Mouse (Mus musculus) urinary bladder, postnatal 36 days (tissue): Measurements from ENCODE around the gene Crb3.

Source experiments
- DNase-seq, 2 experiments: peaks; one replicate each; pipeline ENCODE4 v3.0.0; 2022; ENCODE audit warnings: low spot score in 2 of 2, mixed read lengths in 1 of 2

Gene Crb3

DNA sequence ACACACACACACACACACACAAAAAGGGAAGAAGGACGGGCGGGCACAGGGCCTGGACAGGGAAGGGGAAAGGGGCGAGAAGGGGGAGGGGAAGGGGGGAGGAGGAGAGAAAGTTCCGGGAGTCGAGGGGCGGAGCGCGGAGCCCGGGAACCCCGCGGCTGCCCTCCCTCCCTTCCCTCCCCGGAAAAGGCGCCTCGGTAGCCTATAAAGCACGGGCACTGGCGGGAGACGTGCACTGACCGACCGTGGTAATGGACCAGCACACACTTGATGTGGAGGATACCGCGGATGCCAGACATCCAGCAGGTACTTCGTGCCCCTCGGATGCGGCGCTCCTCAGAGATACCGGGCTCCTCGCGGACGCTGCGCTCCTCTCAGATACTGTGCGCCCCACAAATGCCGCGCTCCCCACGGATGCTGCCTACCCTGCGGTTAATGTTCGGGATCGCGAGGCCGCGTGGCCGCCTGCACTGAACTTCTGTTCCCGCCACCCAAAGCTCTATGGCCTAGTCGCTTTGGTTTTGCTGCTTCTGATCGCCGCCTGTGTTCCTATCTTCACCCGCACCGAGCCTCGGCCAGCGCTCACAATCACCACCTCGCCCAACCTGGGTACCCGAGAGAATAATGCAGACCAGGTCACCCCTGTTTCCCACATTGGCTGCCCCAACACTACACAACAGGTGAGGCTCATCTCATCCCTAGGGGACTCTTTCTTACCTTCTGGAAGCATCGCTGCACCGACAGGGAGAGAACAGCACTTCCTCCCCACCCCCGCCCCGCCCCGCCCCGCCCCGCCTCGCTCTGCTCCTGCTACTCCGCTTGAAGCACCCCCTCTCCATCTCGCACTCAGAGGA, 46.5 kb downstream of the Crb3 start, which contains the start of gene Tnfsf9:
TSS of gene Tnfsf9 (plus strand) at position 145 of the 854 bp plus-strand sequence.
- no peak for DNase-seq

DNA sequence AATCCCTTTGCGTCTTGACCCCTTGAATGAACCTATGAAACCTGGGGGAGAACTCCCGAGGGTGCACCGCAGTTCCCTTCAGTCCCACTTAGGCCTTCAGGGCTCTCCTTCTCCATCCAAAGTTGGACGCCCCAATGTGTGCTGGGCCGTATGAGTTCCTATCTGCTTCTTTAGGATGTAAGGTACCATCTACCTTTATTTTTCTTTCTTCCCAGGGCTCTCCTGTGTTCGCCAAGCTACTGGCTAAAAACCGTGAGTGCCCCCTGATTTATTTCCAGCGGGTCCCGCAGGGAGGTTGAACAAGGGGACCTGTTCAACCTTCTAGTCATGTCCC, 47.1 kb downstream of the Crb3 start:
- no peak for DNase-seq

DNA sequence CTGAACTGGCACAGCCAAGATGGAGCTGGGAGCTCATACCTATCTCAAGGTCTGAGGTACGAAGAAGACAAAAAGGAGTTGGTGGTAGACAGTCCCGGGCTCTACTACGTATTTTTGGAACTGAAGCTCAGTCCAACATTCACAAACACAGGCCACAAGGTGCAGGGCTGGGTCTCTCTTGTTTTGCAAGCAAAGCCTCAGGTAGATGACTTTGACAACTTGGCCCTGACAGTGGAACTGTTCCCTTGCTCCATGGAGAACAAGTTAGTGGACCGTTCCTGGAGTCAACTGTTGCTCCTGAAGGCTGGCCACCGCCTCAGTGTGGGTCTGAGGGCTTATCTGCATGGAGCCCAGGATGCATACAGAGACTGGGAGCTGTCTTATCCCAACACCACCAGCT, 48.2 kb downstream of the Crb3 start:
- no peak for DNase-seq

DNA sequence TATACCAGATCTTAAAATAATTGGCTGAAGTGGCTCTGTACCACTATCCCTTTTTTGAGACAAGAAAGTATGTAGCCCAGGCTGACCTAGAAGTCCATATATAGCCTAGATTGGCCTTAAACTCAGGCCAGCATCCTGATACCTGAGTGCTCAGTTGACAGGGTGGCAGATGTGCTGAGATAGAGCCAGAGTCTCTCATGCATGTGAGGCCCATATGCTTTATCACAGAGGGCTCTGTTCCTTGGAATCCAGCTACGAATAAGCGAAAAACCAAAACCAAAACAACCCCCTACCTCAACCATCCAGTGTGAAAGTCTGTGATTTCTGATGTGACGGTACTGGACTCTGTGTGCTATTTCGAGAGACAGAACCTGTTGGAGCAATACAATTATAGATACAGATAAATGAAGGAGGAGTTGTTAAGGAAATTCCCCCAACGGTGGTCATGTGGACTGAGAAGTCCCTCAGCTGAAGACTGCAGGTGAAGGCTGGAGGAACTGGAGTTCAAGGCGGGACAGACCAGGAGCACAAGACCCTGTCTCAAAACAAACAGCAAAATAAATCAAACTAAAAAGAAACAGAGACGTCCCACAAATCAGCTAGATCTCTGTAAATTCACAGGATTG, 49.2 kb downstream of the Crb3 start:
- no peak for DNase-seq

DNA sequence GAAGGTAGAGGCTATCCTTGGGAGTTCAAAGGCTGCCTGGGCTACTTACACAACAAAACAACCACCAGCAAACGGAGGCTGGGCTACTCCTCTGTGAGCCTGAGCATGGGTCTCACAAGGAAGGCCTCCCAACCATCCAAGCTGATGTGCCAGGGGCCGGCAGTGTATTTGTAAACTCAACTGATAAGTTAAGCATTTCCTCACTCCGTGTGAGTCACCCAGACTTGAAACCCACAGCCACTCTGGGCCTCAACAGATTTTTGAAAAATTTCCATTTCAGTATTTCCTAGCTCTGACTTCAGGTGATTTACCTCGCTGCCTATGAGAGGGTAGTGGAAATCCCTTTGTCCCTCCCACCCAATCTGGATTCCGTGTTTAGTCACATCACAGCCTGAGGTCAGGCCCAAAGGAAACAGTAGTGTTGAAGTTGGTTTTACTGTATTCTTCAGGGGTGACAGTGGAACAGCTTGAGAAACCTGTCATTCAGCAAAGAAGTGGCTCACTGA, 49.8 kb downstream of the Crb3 start:
- no peak for DNase-seq

DNA sequence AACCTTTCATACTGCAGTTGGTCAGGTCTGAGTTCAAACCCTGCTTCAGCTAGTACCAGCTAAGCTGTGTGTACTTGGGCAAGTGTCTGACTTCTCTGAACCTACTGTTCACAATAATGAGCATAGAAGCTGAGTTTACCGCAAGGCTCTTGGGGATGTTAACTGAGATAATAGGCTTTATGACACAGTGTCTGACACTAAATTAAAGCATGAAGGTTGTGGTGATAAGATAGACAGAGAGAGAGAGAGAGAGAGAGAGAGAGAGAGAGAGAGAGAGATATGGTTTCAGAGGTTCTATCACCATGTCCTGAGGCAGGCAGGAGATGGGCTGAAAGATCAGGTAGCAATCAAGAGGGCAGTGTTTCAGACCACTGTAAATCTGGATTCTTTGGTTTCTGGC, 51.1 kb downstream of the Crb3 start:
- DNase-seq, result no peak

DNA sequence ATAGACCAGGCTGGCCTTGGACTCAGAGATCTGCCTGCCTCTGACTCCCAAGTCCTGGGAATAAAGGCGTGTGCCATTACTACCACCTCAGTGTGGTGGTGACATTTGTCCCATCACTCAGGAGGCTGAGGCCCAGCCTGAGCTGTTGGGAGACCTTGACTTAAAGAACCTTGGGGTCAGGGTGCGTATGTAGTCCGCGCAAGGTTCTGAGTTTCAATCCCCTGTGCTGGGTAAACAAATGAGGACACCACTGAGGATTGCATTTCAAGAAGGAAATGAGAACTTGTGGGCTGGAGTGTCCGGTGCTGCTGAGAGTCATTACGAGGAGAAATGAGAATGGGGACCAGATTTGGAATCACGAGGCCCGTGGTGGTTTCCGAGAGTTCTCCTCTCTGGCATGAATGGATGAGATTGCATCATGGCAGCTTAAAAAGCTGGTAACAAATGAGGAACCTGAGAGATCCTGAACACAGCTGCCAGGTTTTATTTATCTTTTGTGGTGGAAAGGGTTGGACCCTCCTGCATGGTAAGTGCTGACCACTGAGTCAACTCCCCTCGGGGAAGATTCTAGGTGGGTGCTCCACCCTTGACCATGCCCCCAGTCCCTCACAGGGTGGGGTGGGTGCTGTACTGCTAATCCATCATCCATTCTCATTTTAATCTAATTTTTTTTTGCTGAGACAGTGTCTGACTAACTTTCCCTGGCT, 54.0 kb downstream of the Crb3 start:
- DNase-seq, result no peak
